Mouse (Mus musculus): ENCODE measurements around the gene Pheta2.
A peak's percentile ranks its signal among the peaks of the same experiment; 100 is the strongest.

Pheta2 gene

GRCm38 (mm10) chr15:82338593-82339112 lies at the start of gene Pheta2, which contains the start of the genes Naga and Smdt1:
Gene Pheta2 (plus strand): TSS chr15:82338942.
Gene Naga (minus strand): TSS chr15:82338925.
Gene Smdt1 (plus strand): TSS chr15:82338959.
- DNase-seq (ENCODE audit: low spot score in 2 of 2): peak; percentile 96 to 98

GRCm38 (mm10) chr15:82290252-82290651 lies 48.5 kb upstream of the Pheta2 start:
- DNase-seq (ENCODE audit: low spot score in 2 of 2): no peak

- DNase-seq (ENCODE audit: low spot score in 2 of 2): no peak
These were observed 45.9 kb upstream of the Pheta2 start for GRCm38 (mm10) chr15:82292851-82293250.

- no peak for DNase-seq (ENCODE audit: low spot score in 2 of 2)
These were observed 45.5 kb upstream of the Pheta2 start for GRCm38 (mm10) chr15:82293271-82293711.

- DNase-seq (ENCODE audit: low spot score in 2 of 2): no peak
These were observed 44.7 kb upstream of the Pheta2 start for GRCm38 (mm10) chr15:82294059-82294458.

GRCm38 (mm10) chr15:82298764-82299561 lies 39.8 kb upstream of the Pheta2 start, which contains the start of gene Wbp2nl:
Gene Wbp2nl (plus strand): TSS chr15:82298954.
- peak in 1 of 2 experiments; percentile 28 for DNase-seq (ENCODE audit: low spot score in 2 of 2)

- no peak for DNase-seq (ENCODE audit: low spot score in 2 of 2)
These were observed 31.6 kb upstream of the Pheta2 start for GRCm38 (mm10) chr15:82307107-82307506.

- DNase-seq (ENCODE audit: low spot score in 2 of 2): no peak
These were observed 30.3 kb upstream of the Pheta2 start for GRCm38 (mm10) chr15:82308416-82308815.

GRCm38 (mm10) chr15:82317839-82318238 lies 20.9 kb upstream of the Pheta2 start:
- DNase-seq (ENCODE audit: low spot score in 2 of 2): no peak

- no peak for DNase-seq (ENCODE audit: low spot score in 2 of 2)
These were observed 19.1 kb upstream of the Pheta2 start for GRCm38 (mm10) chr15:82319613-82320012.

GRCm38 (mm10) chr15:82322195-82322594 lies 16.5 kb upstream of the Pheta2 start:
- DNase-seq (ENCODE audit: low spot score in 2 of 2): no peak

- no peak for DNase-seq (ENCODE audit: low spot score in 2 of 2)
These were observed 13.4 kb upstream of the Pheta2 start for GRCm38 (mm10) chr15:82325382-82325781.

- DNase-seq (ENCODE audit: low spot score in 2 of 2): no peak
These were observed 3.5 kb upstream of the Pheta2 start for GRCm38 (mm10) chr15:82335194-82335593.

GRCm38 (mm10) chr15:82336629-82337028 lies 2.1 kb upstream of the Pheta2 start:
- no peak for DNase-seq (ENCODE audit: low spot score in 2 of 2)

GRCm38 (mm10) chr15:82337875-82338274 lies 867 bp upstream of the Pheta2 start:
- DNase-seq (ENCODE audit: low spot score in 2 of 2): peak; percentile 30 to 37

- peak in 1 of 2 experiments; percentile 52 for DNase-seq (ENCODE audit: low spot score in 2 of 2)
These were observed 408 bp downstream of the Pheta2 start for GRCm38 (mm10) chr15:82339150-82339549.

GRCm38 (mm10) chr15:82339634-82340254 lies 1.0 kb downstream of the Pheta2 start:
- peak; percentile 36 to 53 for DNase-seq (ENCODE audit: low spot score in 2 of 2)

- peak; percentile 65 to 70 for DNase-seq (ENCODE audit: low spot score in 2 of 2)
These were observed 1.8 kb downstream of the Pheta2 start for GRCm38 (mm10) chr15:82340414-82341035.

GRCm38 (mm10) chr15:82341036-82341501 lies 2.3 kb downstream of the Pheta2 start:
- peak; percentile 85 to 86 for DNase-seq (ENCODE audit: low spot score in 2 of 2)

- DNase-seq (ENCODE audit: low spot score in 2 of 2): peak; percentile 69 to 80
These were observed 3.2 kb downstream of the Pheta2 start for GRCm38 (mm10) chr15:82341675-82342542.

GRCm38 (mm10) chr15:82342543-82342935 lies 3.8 kb downstream of the Pheta2 start:
- peak; percentile 42 to 51 for DNase-seq (ENCODE audit: low spot score in 2 of 2)

All from spleen, postnatal 10 days (tissue).